Mouse (Mus musculus): ENCODE measurements around the gene Kpna6.

- TF ChIP-seq POLR2A (IDR thresholded peaks at IDR 0.05; ENCODE audit: insufficient read depth, low read length) (no peak), CTCF (IDR thresholded peaks at IDR 0.05; ENCODE audit: low read depth, low read length) (no peak)
Measured at GRCm38 (mm10) chr4:129617121-129617641, 55.4 kb downstream of the Kpna6 start.
